Mouse (Mus musculus) heart, embryonic 13.5 days (tissue): ENCODE measurements at regions not wholly inside any gene's neighbourhood (a gene's known extent, or its start where the extent isn't known, plus 50 kb on each side); places are given as distances from the start of the nearest gene placed in this dataset.
"Not testable (repeated sequence)": the region's sequence is repeated elsewhere in the genome, so short reads cannot be mapped to it uniquely, and the experiment has no call there.

Experiments used
- ATAC-seq: fragments of 200-750 bp; cut with Nextera tagmentation; 2 replicates; pipeline ENCODE4 v1.8.0; 2017; ENCODE audit warnings: moderate TSS enrichment; ENCODE audit not compliant: insufficient number of reproducible peaks, low FRiP score, low TSS enrichment; ENCODE audit errors: extremely low read depth
- H3K27ac ChIP-seq: fragments of 300-500 bp; sonication (generic); replicated peaks from 2 replicates; pipeline ENCODE4 v1.5.1; 2015; ENCODE audit warnings: moderate library complexity, mild to moderate bottlenecking, inconsistent platforms
- H3K27me3 ChIP-seq: fragments of 300-500 bp; sonication (generic); replicated peaks from 2 replicates; pipeline ENCODE4 v1.6.1; 2015; ENCODE audit warnings: mild to moderate bottlenecking, inconsistent platforms
- H3K36me3 ChIP-seq: fragments of 300-500 bp; sonication (generic); 2 replicates; pipeline ENCODE4 v1.6.1; 2015; ENCODE audit warnings: mild to moderate bottlenecking, inconsistent platforms
- H3K4me1 ChIP-seq: fragments of 300-500 bp; sonication (generic); 2 replicates; pipeline ENCODE4 v1.6.1; 2015; ENCODE audit warnings: inconsistent platforms
- H3K4me2 ChIP-seq: fragments of 300-500 bp; sonication (generic); 2 replicates; pipeline ENCODE4 v1.6.1; 2015; ENCODE audit warnings: inconsistent platforms, mild to moderate bottlenecking, moderate library complexity
- H3K4me3 ChIP-seq: fragments of 300-500 bp; sonication (generic); 2 replicates; pipeline ENCODE4 v1.5.1; 2015; ENCODE audit warnings: moderate library complexity, mild to moderate bottlenecking, inconsistent platforms
- H3K9ac ChIP-seq: fragments of 300-500 bp; sonication (generic); 2 replicates; pipeline ENCODE4 v1.6.1; 2015; ENCODE audit warnings: inconsistent platforms, mild to moderate bottlenecking, moderate library complexity
- H3K9me3 ChIP-seq: fragments of 300-500 bp; sonication (generic); 2 replicates; pipeline ENCODE4 v1.6.1; 2016; ENCODE audit warnings: inconsistent platforms
- WGBS: fragments of 180-500 bp; shearing (Covaris S2); methylation state at CpG from one replicate; pipeline ENCODE4 v1.1.7; 2015; ENCODE audit warnings: mixed read lengths; 5-methylcytosine and 5-hydroxymethylcytosine counted together

DNA sequence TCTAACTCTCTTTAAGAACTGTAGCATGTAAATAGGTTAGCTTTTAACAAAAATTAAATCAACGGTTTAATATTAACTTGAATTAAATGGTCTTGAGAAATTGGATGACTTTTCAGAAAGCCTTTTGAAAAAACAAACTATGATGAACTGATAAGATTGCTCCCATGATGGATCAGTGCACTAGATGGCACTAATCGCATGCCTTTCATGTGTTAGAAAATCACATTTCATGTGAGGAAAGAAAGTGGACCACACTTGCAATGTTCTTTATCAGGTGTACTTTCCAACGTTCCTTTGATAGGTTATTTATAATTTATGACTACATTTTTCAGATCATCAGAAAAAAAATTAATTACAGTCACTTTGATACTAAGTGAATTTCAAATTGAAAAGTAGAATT lies 1003.2 kb upstream of the 4930412O13Rik start:
- Histone ChIP-seq H3K27me3 (no peaks in the 10 kb centered on the region), H3K4me1 (no peaks in the 10 kb centered on the region), H3K4me2 (no peak overlapping the region), H3K4me3 (no peak overlapping the region), H3K9ac (no peak overlapping the region), H3K27ac (no peak overlapping the region), H3K36me3 (no peaks in the 10 kb centered on the region), H3K9me3 (no peaks in the 10 kb centered on the region)
- ATAC-seq: no peak
- 69% methylated on average over 3 of the region's 3 CpGs for WGBS

DNA sequence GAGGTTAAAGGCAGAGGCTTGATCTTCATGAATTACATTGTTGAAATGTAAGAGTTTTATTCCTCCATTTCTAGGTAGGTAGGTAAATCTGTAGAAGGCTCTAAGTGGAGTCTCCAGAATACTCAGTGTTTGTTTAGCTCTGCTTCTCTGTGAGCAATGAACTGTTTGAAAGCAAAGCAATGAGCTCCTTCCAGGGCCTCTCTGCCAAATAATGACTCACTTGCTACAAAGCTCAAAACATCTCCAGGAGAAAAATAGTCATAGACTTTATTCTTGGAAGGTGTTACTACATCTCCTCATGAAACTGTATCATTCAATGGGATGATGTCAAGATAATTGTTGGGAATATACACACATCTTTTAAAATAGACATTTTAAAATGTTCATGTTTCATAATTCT lies 968.6 kb upstream of the 4930412O13Rik start:
- no peak for ATAC-seq
- Histone ChIP-seq H3K27me3 (no peaks in the 10 kb centered on the region), H3K4me3 (no peak overlapping the region)

DNA sequence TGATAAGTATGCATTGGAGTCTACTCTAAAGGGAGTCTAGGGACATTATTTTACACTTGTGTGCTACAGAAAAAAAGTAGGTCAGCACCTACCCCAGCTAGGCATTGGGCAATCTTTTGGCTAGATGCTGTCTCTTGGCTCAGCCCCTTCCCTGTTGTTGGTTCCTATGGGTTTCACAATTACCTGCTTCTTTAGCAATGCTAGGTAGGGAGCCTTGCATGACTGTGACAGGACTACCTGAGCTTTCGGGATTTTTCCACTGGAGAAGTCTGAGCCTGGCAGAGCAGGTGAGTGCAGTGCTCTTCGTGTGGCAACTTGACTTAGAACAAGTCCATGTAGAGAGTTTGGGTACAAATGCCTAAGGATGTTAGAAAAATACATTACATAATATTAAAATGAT lies 956.2 kb upstream of the 4930412O13Rik start:
- Histone ChIP-seq H3K9me3 (no peaks in the 10 kb centered on the region), H3K36me3 (no peaks in the 10 kb centered on the region), H3K4me1 (no peaks in the 10 kb centered on the region), H3K4me3 (no peak overlapping the region), H3K27me3 (no peaks in the 10 kb centered on the region), H3K9ac (no peak overlapping the region), H3K4me2 (no peak overlapping the region), H3K27ac (no peak overlapping the region)
- 66% methylated on average over 2 of the region's 2 CpGs for WGBS
- no peak for ATAC-seq

More for the DNA sequence above, 968.6 kb upstream of the 4930412O13Rik start:
- Histone ChIP-seq H3K4me1 (no peaks in the 10 kb centered on the region), H3K36me3 (no peaks in the 10 kb centered on the region), H3K9ac (no peak overlapping the region), H3K27ac (no peak overlapping the region), H3K4me2 (no peak overlapping the region), H3K9me3 (no peaks in the 10 kb centered on the region)

DNA sequence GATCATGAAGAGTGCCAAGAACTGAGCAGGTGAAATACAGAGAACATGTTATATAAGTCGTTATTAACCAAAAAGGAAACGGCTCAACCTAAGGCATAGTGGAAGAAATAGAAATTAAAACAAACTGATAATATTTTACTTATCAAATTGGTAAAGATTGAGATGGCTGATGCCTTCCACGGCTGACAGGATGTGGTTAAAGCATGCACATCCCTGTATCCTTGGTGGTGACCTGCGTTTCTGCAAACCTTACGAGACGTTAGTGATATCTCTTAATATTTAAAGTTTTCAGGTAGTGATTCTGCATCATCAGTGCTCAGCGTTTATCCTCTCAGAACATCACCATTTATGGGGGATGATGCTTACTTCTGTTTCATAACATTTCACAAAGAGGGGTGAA lies 939.5 kb upstream of the 4930412O13Rik start:
- H3K4me2 ChIP-seq: no peak overlapping the region
- no peaks in the 10 kb centered on the region for H3K36me3 ChIP-seq
- 75% methylated on average over 7 of the region's 7 CpGs for WGBS
- H3K4me3 ChIP-seq: no peak overlapping the region
- no peak overlapping the region for H3K9ac ChIP-seq
- no peaks in the 10 kb centered on the region for H3K4me1 ChIP-seq
- H3K27ac ChIP-seq: no peak overlapping the region
- H3K9me3 ChIP-seq: no peaks in the 10 kb centered on the region
- no peak for ATAC-seq
- no peaks in the 10 kb centered on the region for H3K27me3 ChIP-seq

DNA sequence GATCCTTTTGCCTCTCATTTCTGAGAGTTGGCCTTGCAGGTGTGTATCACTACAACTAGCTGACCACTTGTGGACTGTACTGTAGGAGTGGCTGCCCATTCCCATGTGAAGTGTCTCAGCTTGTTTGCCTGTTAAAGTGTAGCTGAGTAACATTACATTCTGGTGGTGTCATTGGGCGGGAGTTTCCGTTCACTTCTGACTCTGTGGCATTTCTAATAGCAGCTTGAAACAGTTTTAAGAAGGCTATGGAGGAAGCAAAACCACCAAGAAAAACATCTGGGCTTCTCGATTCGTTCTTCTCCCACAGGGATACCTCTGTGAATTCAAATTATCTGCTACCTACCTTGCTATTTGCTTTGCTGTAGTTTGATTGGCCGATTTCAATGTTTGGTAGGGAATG lies 922.1 kb upstream of the 4930412O13Rik start:
- H3K4me2 ChIP-seq: no peak overlapping the region
- H3K9me3 ChIP-seq: no peaks in the 10 kb centered on the region
- no peaks in the 10 kb centered on the region for H3K27me3 ChIP-seq
- no peak overlapping the region for H3K27ac ChIP-seq
- H3K9ac ChIP-seq: no peak overlapping the region
- H3K4me1 ChIP-seq: no peaks in the 10 kb centered on the region
- no peaks in the 10 kb centered on the region for H3K36me3 ChIP-seq
- H3K4me3 ChIP-seq: no peak overlapping the region
- no peak for ATAC-seq
- WGBS: 69% methylated on average over 5 of the region's 5 CpGs

DNA sequence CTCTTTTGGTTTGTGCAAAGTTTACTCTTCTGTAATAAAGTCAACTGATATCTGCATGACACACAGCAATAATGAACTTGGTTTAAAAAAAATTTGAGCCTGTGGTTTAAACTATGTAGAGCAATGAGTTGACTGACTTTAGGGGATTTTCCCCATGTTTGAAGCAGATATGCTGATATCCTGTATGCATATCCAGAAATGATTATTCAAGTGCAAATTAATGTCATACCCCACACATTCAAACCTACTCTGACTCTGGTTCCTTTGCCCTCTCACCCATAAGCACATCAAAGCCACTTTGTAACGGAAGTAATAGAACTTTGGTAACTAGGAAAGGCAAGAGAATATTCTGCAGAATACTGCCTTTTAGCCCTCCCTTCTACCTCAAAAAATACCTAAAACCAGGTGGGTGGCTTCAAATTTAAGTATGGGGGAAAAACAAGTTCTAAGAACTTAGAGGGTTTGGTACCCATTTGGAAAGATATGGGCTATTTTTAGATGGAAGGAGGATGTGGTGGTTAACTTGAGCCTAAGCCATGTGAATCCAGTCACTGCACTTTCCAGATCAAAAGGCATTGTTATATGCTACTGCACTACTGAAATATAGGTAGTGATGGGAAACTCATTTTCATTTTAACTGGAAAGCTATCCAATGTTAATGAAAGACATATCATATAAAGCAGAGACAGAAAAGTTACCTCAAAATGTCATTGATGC lies 915.9 kb upstream of the 4930412O13Rik start:
- WGBS: 87% methylated on average over 1 of the region's 1 CpGs
- Histone ChIP-seq H3K9ac (no peak overlapping the region), H3K4me2 (no peak overlapping the region), H3K9me3 (no peaks in the 10 kb centered on the region), H3K4me3 (no peak overlapping the region), H3K27ac (no peak overlapping the region), H3K36me3 (no peaks in the 10 kb centered on the region), H3K27me3 (no peaks in the 10 kb centered on the region), H3K4me1 (no peaks in the 10 kb centered on the region)
- no peak for ATAC-seq

DNA sequence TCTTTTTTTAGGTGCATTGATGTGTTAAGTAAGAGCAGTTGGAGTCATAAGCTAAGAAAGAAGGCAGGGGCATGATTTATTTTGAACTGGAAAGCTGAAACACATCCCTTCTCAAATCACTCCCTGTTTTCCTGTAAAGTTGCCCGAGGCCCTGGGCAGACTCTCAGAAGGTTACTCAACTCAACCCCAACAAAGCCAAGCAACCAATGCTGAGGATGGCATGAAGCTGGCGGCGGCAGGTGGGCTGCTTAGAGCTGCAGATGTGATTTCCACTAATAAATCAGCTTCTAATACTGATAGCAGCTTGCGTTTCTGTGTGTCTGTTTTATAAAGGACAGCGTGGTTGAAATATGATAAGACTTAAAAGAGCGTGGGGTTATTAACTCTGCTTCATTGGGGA lies 905.4 kb upstream of the 4930412O13Rik start:
- no peaks in the 10 kb centered on the region for H3K36me3 ChIP-seq
- no peak overlapping the region for H3K4me3 ChIP-seq
- H3K27ac ChIP-seq: no peak overlapping the region
- no peaks in the 10 kb centered on the region for H3K4me1 ChIP-seq
- ATAC-seq: no peak
- no peak overlapping the region for H3K9ac ChIP-seq
- H3K4me2 ChIP-seq: no peak overlapping the region
- no peaks in the 10 kb centered on the region for H3K9me3 ChIP-seq
- 71% methylated on average over 6 of the region's 6 CpGs for WGBS
- no peaks in the 10 kb centered on the region for H3K27me3 ChIP-seq

DNA sequence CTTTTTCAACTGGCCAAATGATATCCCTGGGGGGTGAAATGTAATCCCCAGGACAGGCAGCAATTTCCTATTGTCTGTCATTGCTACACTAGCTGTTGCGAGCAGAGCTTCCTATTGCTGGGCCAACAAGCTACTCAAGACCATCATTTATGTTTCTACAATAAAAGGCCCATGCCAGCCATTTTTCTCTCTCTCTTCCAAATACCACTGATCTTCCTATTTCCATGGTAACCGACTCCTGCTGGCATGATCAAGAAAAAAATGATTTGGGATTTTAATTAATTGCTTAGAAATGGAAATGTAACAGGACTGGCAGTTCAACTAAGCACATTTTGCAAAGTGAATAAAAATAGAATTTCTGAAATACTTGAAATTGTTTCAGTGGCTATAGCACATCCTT lies 868.7 kb upstream of the 4930412O13Rik start:
- Histone ChIP-seq H3K9ac (no peak overlapping the region), H3K27ac (no peak overlapping the region), H3K4me2 (no peak overlapping the region), H3K27me3 (no peaks in the 10 kb centered on the region), H3K4me3 (no peak overlapping the region), H3K9me3 (no peaks in the 10 kb centered on the region), H3K36me3 (no peaks in the 10 kb centered on the region), H3K4me1 (no peaks in the 10 kb centered on the region)
- 66% methylated on average over 2 of the region's 2 CpGs for whole genome bisulfite sequencing
- ATAC-seq: no peak

DNA sequence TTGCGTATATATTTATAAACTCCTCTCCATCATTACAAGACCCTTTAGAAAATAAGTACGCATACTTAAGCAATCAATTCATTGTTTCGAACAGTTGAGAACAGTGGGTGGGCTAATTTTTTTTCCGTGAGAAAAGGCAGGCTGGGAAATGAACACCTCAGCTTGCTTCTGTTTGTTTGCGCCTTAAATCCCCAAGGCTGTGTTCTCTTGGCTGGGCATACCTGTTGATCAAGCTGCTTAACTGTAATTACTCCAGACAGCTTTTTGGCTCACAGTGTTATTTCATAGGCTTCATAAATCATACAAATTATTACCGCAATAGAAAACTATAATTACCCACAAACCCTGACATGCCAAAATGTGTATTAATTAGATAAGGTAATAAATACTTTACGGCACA lies 848.0 kb upstream of the 4930412O13Rik start:
- no peaks in the 10 kb centered on the region for H3K4me1 ChIP-seq
- H3K9ac ChIP-seq: no peak overlapping the region
- no peaks in the 10 kb centered on the region for H3K36me3 ChIP-seq
- H3K4me3 ChIP-seq: no peak overlapping the region
- no peak overlapping the region for H3K27ac ChIP-seq
- 88% methylated on average over 7 of the region's 7 CpGs for WGBS
- H3K9me3 ChIP-seq: no peaks in the 10 kb centered on the region
- H3K27me3 ChIP-seq: no peaks in the 10 kb centered on the region
- no peak overlapping the region for H3K4me2 ChIP-seq
- ATAC-seq: no peak

DNA sequence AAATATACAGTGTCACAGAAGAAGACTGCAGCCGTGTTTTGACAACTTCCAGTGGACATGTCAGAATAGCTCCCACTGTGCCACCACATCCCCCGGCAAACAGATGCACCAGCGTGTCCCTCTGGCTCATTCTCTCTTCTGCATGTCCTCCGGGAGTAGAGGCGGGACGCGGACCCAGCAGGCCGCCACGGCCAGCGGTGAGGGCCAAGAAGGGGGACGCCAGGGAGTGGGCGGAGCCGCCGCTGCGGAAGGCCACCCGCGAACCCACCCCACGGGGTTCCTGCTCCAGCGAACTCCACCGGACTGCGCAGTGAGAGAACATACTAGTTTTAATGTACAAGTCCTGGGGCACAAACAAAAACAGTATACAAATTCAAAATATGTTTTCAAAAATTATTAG lies 838.7 kb upstream of the 4930412O13Rik start:
- 62% methylated on average over 21 of the region's 21 CpGs for WGBS
- not testable (repeated sequence) for H3K36me3 ChIP-seq, H3K4me1 ChIP-seq, H3K4me3 ChIP-seq, H3K27me3 ChIP-seq, H3K9me3 ChIP-seq, ATAC-seq, H3K9ac ChIP-seq, H3K27ac ChIP-seq
- H3K4me2 ChIP-seq: peak overlapping the region; percentile 46

DNA sequence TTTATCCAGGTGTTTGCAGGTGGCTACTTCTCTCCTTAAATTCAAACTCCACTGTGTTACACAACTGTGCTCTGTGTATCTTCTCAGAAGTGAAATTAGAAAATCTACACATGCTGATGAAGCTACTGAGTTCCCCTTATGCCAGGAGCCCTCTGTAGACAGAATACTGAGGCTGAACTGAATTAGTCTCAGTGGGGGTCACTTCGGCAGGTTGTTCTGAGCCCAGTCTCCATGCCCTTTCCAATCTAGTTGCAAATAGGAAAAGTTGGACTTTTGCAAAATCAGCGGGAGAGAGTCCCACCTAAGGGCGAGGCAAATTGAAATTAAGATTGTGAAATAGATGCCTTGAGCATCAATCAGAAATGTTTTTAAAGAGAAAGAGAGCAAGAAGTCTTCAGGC lies 833.1 kb upstream of the 4930412O13Rik start:
- H3K36me3 ChIP-seq: no peaks in the 10 kb centered on the region
- H3K4me3 ChIP-seq: no peak overlapping the region
- no peaks in the 10 kb centered on the region for H3K9me3 ChIP-seq
- no peak for ATAC-seq
- no peak overlapping the region for H3K9ac ChIP-seq
- WGBS: 76% methylated on average over 3 of the region's 3 CpGs
- H3K27ac ChIP-seq: no peak overlapping the region
- H3K4me2 ChIP-seq: no peak overlapping the region
- no peaks in the 10 kb centered on the region for H3K27me3 ChIP-seq
- no peaks in the 10 kb centered on the region for H3K4me1 ChIP-seq

DNA sequence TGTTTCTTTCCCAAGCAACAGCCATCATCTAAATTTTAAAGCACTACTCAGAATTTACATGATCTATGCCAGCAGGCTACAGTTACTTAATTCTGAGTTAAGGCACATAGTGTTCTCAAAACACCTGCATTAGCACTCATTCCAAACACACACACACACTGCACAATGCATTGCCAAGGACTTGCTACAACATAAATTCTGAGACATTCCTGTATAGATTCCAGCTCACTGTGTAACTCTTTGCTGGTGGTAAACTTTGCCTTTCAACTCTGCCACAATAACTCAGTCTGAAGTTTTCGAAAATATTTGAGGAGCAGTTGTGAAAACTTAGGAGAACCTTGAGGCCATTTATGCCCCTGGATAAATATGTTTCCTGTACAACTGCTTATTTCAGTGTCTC lies 807.2 kb upstream of the 4930412O13Rik start:
- no peaks in the 10 kb centered on the region for H3K4me1 ChIP-seq
- no peaks in the 10 kb centered on the region for H3K9me3 ChIP-seq
- no peak overlapping the region for H3K4me2 ChIP-seq
- WGBS: 63% methylated on average over 1 of the region's 1 CpGs
- H3K27ac ChIP-seq: no peak overlapping the region
- no peak overlapping the region for H3K9ac ChIP-seq
- H3K36me3 ChIP-seq: no peaks in the 10 kb centered on the region
- no peak overlapping the region for H3K4me3 ChIP-seq
- H3K27me3 ChIP-seq: no peaks in the 10 kb centered on the region
- ATAC-seq: no peak
